Mouse (Mus musculus) heart, embryonic 14.5 days (tissue): ENCODE data around the gene Ralgds. TPM values are rescaled to one million over a fixed set of nuclear protein-coding genes. Genes with fewer than 3 reads are reported as not detected.
"Not testable (repeated sequence)": the region's sequence is repeated elsewhere in the genome, so short reads cannot be mapped to it uniquely, and the experiment has no call there.

Experiments used
- ATAC-seq: fragments of 200-750 bp; cut with Nextera tagmentation; 2 replicates; pipeline ENCODE4 v1.8.0; 2017; ENCODE audit warnings: low read depth, moderate TSS enrichment; ENCODE audit not compliant: insufficient number of reproducible peaks, insufficient read depth, low FRiP score
- H3K27ac ChIP-seq, 2 experiments: fragments of 200-500 bp in 1 of 2; fragments of 300-500 bp in 1 of 2; sonication (generic) in 1 of 2; replicated peaks in 1 of 2; 2 replicates each; pipeline ENCODE4 v1.5.1; 2012 to 2014; ENCODE audit warnings: low read depth in 2 of 2, low read length in 2 of 2, control low read depth in 1 of 2, mild to moderate bottlenecking in 1 of 2, mixed read lengths in 1 of 2; ENCODE audit not compliant: control insufficient read depth in 1 of 2, insufficient read depth in 1 of 2
- H3K27me3 ChIP-seq: fragments of 300-500 bp; sonication (generic); 2 replicates; pipeline ENCODE4 v1.6.1; 2014; ENCODE audit warnings: mild to moderate bottlenecking, low read length, control low read depth; ENCODE audit not compliant: control insufficient read depth, insufficient read depth
- H3K36me3 ChIP-seq: fragments of 300-500 bp; sonication (generic); 2 replicates; pipeline ENCODE4 v1.6.1; 2014; ENCODE audit warnings: mild to moderate bottlenecking, control low read depth, low read length, mixed read lengths; ENCODE audit not compliant: control insufficient read depth, insufficient read depth
- H3K4me1 ChIP-seq, 2 experiments: fragments of 200-500 bp in 1 of 2; fragments of 300-500 bp in 1 of 2; sonication (generic) in 1 of 2; 2 replicates each; pipeline ENCODE4 v1.6.1; 2012 to 2014; ENCODE audit warnings: low read length in 2 of 2, control low read depth in 1 of 2, mixed read lengths in 1 of 2; ENCODE audit not compliant: control insufficient read depth in 2 of 2, insufficient read depth in 2 of 2
- H3K4me2 ChIP-seq: fragments of 300-500 bp; sonication (generic); 2 replicates; pipeline ENCODE4 v1.6.1; 2014; ENCODE audit warnings: mild to moderate bottlenecking, low read length
- H3K4me3 ChIP-seq, 2 experiments: fragments of 200-500 bp in 1 of 2; fragments of 300-500 bp in 1 of 2; sonication (generic) in 1 of 2; 2 replicates each; pipeline ENCODE4 v1.5.1; 2012 to 2014; ENCODE audit warnings: low read length in 2 of 2, mild to moderate bottlenecking in 2 of 2, control low read depth in 1 of 2, low read depth in 1 of 2, moderate library complexity in 1 of 2; ENCODE audit not compliant: control insufficient read depth in 1 of 2, insufficient read depth in 1 of 2
- H3K9ac ChIP-seq: fragments of 300-500 bp; sonication (generic); 2 replicates; pipeline ENCODE4 v1.6.1; 2014; ENCODE audit warnings: mild to moderate bottlenecking, low read length
- H3K9me3 ChIP-seq: fragments of 300-500 bp; sonication (generic); 2 replicates; pipeline ENCODE4 v1.6.1; 2016; ENCODE audit warnings: low read length, control low read depth; ENCODE audit not compliant: control insufficient read depth
- WGBS: fragments of 180-500 bp; shearing (Covaris S2); extraction: QIAGEN DNeasy Blood & Tissue Kit; methylation state at CpG from one replicate; pipeline ENCODE4 v1.1.7; 2014; 5-methylcytosine and 5-hydroxymethylcytosine counted together
- polyA plus RNA-seq: library from polyadenylated mRNA; unstranded; fragments of >200 nt; fragmentation: Nextera tagmentation; extraction: Ambion mirVana; gene quantifications from 2 replicates; pipeline ENCODE4 v1.2.1, GENCODE M21; 2014

Ralgds gene
- polyA plus RNA-seq, 1 experiment from 2014 or later = 21.1 TPM

GRCm38 (mm10) chr2:28511600-28511999 lies 1.3 kb upstream of the Ralgds start:
- not testable (repeated sequence) for H3K36me3 ChIP-seq, H3K4me2 ChIP-seq, H3K9me3 ChIP-seq, ATAC-seq, H3K27ac ChIP-seq, H3K9ac ChIP-seq, H3K4me3 ChIP-seq, H3K27me3 ChIP-seq
- peaks cover 7 to 14% of the 10 kb centered on the region in 2 experiments for H3K4me1 ChIP-seq
- 40% methylated on average over 5 of the region's 5 CpGs for WGBS

- WGBS = 9% methylated on average over 47 of the region's 47 CpGs
- Histone ChIP-seq H3K27ac (no peak overlapping the region; a peak in 1 of 4 replicates), H3K4me3 (peak overlapping the region; percentile 71 to 77)
Measured at GRCm38 (mm10) chr2:28513431-28514370, 776 bp downstream of the Ralgds start.

DNA sequence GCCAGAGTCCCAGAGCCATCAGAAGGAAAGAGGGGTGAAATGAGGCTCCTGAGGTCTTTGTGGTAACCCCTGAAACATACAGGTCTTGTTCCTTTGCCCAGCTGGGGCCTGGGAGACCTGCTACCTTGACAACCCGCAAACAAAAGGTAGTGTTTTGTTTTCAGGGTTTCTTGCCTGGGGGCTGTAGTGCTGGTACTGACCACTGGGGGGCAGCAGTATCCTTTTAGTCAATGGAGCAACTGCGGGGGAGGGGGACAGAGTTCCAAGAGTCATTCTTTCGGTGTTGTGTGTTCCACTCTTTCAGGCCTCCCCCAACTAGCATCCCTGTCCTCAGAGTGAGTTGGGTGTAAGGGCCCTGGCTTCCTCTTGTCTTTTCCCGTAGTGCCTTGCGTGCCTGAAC lies 1.6 kb downstream of the Ralgds start:
- Histone ChIP-seq H3K4me3 (peak overlapping the region in 1 of 2 experiments; percentile 71; a peak in 1 of 4 replicates), H3K4me1 (peaks cover 11 to 19% of the 10 kb centered on the region in 2 experiments), H3K36me3 (no peaks in the 10 kb centered on the region), H3K27ac (no peak overlapping the region), H3K27me3 (no peaks in the 10 kb centered on the region), H3K9ac (0 out of 2 replicates have a peak overlapping the region, but pooled peaks have one; percentile 35), H3K4me2 (peak overlapping the region; percentile 100), H3K9me3 (no peaks in the 10 kb centered on the region)
- ATAC-seq = no peak
- 22% methylated on average over 5 of the region's 5 CpGs for WGBS

More at GRCm38 (mm10) chr2:28513431-28514370, 776 bp downstream of the Ralgds start:
- ATAC-seq = 0 out of 2 replicates have a peak, but pooled peaks have one; percentile 5
- Histone ChIP-seq H3K27me3 (no peaks in the 10 kb centered on the region), H3K4me2 (peak overlapping the region; percentile 100), H3K9me3 (no peaks in the 10 kb centered on the region), H3K9ac (peak overlapping the region; percentile 87), H3K4me1 (peaks cover 11 to 19% of the 10 kb centered on the region in 2 experiments), H3K36me3 (no peaks in the 10 kb centered on the region)

DNA sequence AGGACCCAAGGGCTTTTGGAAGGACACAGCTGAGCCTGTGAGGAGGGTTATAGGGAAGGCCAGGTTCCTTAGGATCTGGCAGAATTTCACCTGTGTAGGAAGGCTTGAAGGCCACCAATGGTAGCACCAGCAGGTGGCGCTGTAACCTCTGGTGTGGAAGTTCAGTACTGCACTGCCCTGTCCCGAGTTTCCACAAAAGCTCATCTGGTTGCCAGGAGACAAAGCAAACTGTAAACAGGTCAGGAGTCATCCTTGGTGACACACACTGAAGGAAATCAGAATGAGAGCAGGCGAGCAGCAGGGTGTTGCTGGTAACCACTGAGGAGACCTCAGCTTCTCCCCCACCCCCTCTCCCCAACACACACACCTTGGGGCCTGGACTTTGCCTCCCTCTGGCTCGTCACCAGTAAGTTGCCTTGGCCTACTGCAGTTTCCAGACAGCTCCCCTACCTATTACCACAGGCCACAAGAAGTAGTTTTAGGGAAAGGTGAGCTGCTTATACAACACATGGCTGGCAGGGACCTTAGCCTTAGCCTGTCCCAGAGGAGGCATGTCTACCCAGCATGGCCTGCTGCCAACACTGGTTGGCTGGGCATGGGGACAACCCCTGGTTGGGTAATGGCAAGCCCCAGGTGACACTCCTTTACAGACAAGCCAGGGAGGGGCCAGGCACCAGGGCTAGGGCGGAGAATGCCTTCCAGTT lies 4.4 kb downstream of the Ralgds start:
- peak; percentile 37; the same call in 1 of the 2 replicates for ATAC-seq
- WGBS = 43% methylated on average over 5 of the region's 5 CpGs
- Histone ChIP-seq H3K27me3 (no peaks in the 10 kb centered on the region), H3K36me3 (no peaks in the 10 kb centered on the region), H3K9me3 (no peaks in the 10 kb centered on the region), H3K4me2 (no peak overlapping the region), H3K4me1 (peaks cover 11 to 19% of the 10 kb centered on the region in 2 experiments), H3K27ac (no peak overlapping the region), H3K9ac (no peak overlapping the region), H3K4me3 (no peak overlapping the region)

DNA sequence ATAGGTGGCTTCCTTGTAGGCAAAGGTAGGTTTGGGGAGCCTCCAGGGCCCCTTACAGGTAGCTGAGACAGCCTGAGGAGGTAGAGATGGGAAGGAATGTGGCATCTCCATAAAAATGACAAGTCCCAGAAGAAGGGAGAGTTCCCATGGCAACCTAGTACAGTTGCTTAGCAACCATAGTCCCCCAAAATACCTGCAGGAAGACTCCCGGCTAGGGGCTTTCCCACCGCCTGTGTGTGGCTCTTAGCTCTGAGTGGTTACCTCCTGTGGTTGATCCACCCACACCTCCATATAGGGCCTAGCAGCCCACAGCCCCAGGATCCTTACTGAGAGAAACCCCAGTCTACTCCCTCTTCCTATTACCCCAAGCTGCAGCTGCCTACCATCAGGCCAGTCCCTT lies 5.3 kb downstream of the Ralgds start:
- 63% methylated on average over 2 of the region's 2 CpGs for WGBS
- H3K27ac ChIP-seq = no peak overlapping the region
- no peaks in the 10 kb centered on the region for H3K27me3 ChIP-seq
- peaks cover 11 to 20% of the 10 kb centered on the region in 2 experiments for H3K4me1 ChIP-seq
- no peaks in the 10 kb centered on the region for H3K36me3 ChIP-seq
- no peak overlapping the region for H3K4me3 ChIP-seq
- H3K4me2 ChIP-seq = no peak overlapping the region
- H3K9ac ChIP-seq = no peak overlapping the region
- H3K9me3 ChIP-seq = no peaks in the 10 kb centered on the region
- no peak for ATAC-seq

GRCm38 (mm10) chr2:28520581-28520980 lies 7.7 kb downstream of the Ralgds start:
- ATAC-seq = no peak
- Histone ChIP-seq H3K36me3 (no peaks in the 10 kb centered on the region), H3K4me3 (no peak overlapping the region), H3K9me3 (no peaks in the 10 kb centered on the region), H3K9ac (no peak overlapping the region), H3K4me2 (no peak overlapping the region), H3K27ac (no peak overlapping the region), H3K4me1 (peaks cover 17 to 19% of the 10 kb centered on the region in 2 experiments), H3K27me3 (no peaks in the 10 kb centered on the region)
- WGBS = 77% methylated on average over 5 of the region's 5 CpGs

DNA sequence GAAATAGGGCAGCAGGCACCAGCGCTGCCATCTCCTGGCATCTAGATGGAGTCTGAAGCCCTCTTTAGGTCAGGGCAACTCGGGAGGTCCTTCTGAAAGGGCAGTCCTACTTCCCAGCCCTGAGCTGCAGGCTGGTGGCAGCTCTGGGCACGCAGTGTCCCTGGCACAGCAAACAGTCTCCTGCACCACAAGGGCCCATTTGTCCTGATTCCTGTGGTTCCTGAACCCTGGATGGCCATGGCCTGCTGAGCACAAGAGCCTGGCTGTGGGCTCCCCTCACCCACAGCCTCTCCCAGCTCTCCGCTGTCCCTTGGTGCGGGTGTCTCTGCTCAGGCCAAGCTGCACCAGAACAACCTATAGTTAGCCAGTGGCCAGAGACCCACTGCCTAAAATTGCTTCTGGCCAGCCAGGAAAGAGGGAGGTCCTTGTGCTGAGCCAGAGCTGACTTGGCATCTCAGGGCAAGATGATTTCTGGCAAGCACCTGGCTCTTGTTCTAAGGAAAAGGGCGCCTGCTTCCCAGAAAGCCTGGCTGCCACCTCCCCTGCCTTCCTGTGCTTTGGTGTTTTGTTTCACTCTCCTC lies 8.7 kb downstream of the Ralgds start:
- H3K4me1 ChIP-seq = peaks cover 27 to 30% of the 10 kb centered on the region in 2 experiments
- WGBS = 90% methylated on average over 6 of the region's 6 CpGs
- no peaks in the 10 kb centered on the region for H3K9me3 ChIP-seq
- H3K27me3 ChIP-seq = no peaks in the 10 kb centered on the region
- ATAC-seq = no peak
- H3K4me3 ChIP-seq = no peak overlapping the region
- H3K36me3 ChIP-seq = no peaks in the 10 kb centered on the region
- H3K9ac ChIP-seq = no peak overlapping the region
- H3K4me2 ChIP-seq = no peak overlapping the region
- H3K27ac ChIP-seq = no peak overlapping the region
